Mouse (Mus musculus) kidney, adult 2 months (tissue): ENCODE measurements around the gene Nlrp6.

Experiments used
- CTCF ChIP-seq: fragments of 200-500 bp; conservative IDR thresholded peaks from 2 replicates; pipeline ENCODE4 v1.5.1; 2011; ENCODE audit warnings: low read depth, mild to moderate bottlenecking, control low read depth, low read length, moderate library complexity, mixed read lengths; ENCODE audit not compliant: insufficient read depth, insufficient read length
- POLR2A ChIP-seq: fragments of 200-500 bp; IDR thresholded peaks from one replicate; pipeline ENCODE4 v1.6.1; 2011; ENCODE audit warnings: low read depth, low read length, control low read depth

GRCm38 (mm10) chr7:140894611-140895010, 26.1 kb upstream of the Nlrp6 start:
- TF ChIP-seq POLR2A (no peak), CTCF (no peak)
